Mouse (Mus musculus): Measurements from ENCODE around the gene Slc44a3. TPM values are rescaled to one million over a fixed set of nuclear protein-coding genes. Genes with fewer than 3 reads are reported as not detected.

Slc44a3 gene
- polyA plus RNA-seq, 1 experiment from 2014 or later: 25.2 TPM

GRCm38 (mm10) chr3:121441504-121441903 is 90.7 kb downstream of the Slc44a3 start:
- no peak for TF ChIP-seq CTCF (IDR thresholded peaks at IDR 0.05; ENCODE audit: low read depth)
- Histone ChIP-seq H3K4me2 (replicated peaks; ENCODE audit: low read depth) (no peak overlapping the region), H3K27me3 (replicated peaks; ENCODE audit: control insufficient read depth, insufficient read depth, low read length) (no peaks in the 10 kb centered on the region), H3K4me3 (ENCODE audit: low read depth, low read length) (no peak overlapping the region), H3K27ac (ENCODE audit: low read depth, low read length) (no peak overlapping the region), H3K9ac (ENCODE audit: low read depth, low read length) (no peak overlapping the region), H3K4me1 (replicated peaks; ENCODE audit: control insufficient read depth, insufficient read depth, low read length) (no peaks in the 10 kb centered on the region), H3K36me3 (ENCODE audit: control insufficient read depth, insufficient read depth) (no peaks in the 10 kb centered on the region), H3K9me3 (ENCODE audit: control insufficient read depth) (no peaks in the 10 kb centered on the region)
- ATAC-seq: no peak
- WGBS: 84% methylated on average over 12 of the region's 12 CpGs

GRCm38 (mm10) chr3:121439623-121440161 is 92.5 kb downstream of the Slc44a3 start:
- no peak overlapping the region for H3K9ac ChIP-seq (ENCODE audit: low read depth, low read length)
- no peaks in the 10 kb centered on the region for H3K9me3 ChIP-seq (ENCODE audit: control insufficient read depth)
- H3K36me3 ChIP-seq (ENCODE audit: control insufficient read depth, insufficient read depth): no peaks in the 10 kb centered on the region
- H3K4me3 ChIP-seq (ENCODE audit: low read depth, low read length): no peak overlapping the region
- H3K4me2 ChIP-seq (replicated peaks; ENCODE audit: low read depth): no peak overlapping the region
- H3K4me1 ChIP-seq (replicated peaks; ENCODE audit: control insufficient read depth, insufficient read depth, low read length): no peaks in the 10 kb centered on the region
- no peak overlapping the region for H3K27ac ChIP-seq (ENCODE audit: low read depth, low read length)
- no peak for ATAC-seq
- TF ChIP-seq CTCF (IDR thresholded peaks at IDR 0.05; ENCODE audit: low read depth): no peak
- 56% methylated on average over 11 of the region's 11 CpGs for WGBS
- no peaks in the 10 kb centered on the region for H3K27me3 ChIP-seq (replicated peaks; ENCODE audit: control insufficient read depth, insufficient read depth, low read length)

GRCm38 (mm10) chr3:121437996-121438395 is 94.2 kb downstream of the Slc44a3 start:
- no peak for TF ChIP-seq CTCF (IDR thresholded peaks at IDR 0.05; ENCODE audit: low read depth)
- Histone ChIP-seq H3K4me3 (ENCODE audit: low read depth, low read length) (no peak overlapping the region), H3K27me3 (replicated peaks; ENCODE audit: control insufficient read depth, insufficient read depth, low read length) (no peaks in the 10 kb centered on the region), H3K36me3 (ENCODE audit: control insufficient read depth, insufficient read depth) (no peaks in the 10 kb centered on the region), H3K9ac (ENCODE audit: low read depth, low read length) (no peak overlapping the region), H3K9me3 (ENCODE audit: control insufficient read depth) (no peaks in the 10 kb centered on the region), H3K27ac (ENCODE audit: low read depth, low read length) (0 out of 2 replicates have a peak overlapping the region, but pooled peaks have one; percentile 7), H3K4me1 (replicated peaks; ENCODE audit: control insufficient read depth, insufficient read depth, low read length) (no peaks in the 10 kb centered on the region), H3K4me2 (replicated peaks; ENCODE audit: low read depth) (no peak overlapping the region)
- no peak for ATAC-seq
- 68% methylated on average over 7 of the region's 7 CpGs for WGBS

GRCm38 (mm10) chr3:121437070-121437469 is 95.1 kb downstream of the Slc44a3 start:
- Histone ChIP-seq H3K9me3 (ENCODE audit: control insufficient read depth) (no peaks in the 10 kb centered on the region), H3K4me3 (ENCODE audit: low read depth, low read length) (no peak overlapping the region), H3K9ac (ENCODE audit: low read depth, low read length) (no peak overlapping the region), H3K4me2 (replicated peaks; ENCODE audit: low read depth) (no peak overlapping the region), H3K36me3 (ENCODE audit: control insufficient read depth, insufficient read depth) (no peaks in the 10 kb centered on the region), H3K4me1 (replicated peaks; ENCODE audit: control insufficient read depth, insufficient read depth, low read length) (no peaks in the 10 kb centered on the region), H3K27ac (ENCODE audit: low read depth, low read length) (no peak overlapping the region), H3K27me3 (replicated peaks; ENCODE audit: control insufficient read depth, insufficient read depth, low read length) (no peaks in the 10 kb centered on the region)
- 62% methylated on average over 7 of the region's 7 CpGs for WGBS
- ATAC-seq: no peak
- no peak for TF ChIP-seq CTCF (IDR thresholded peaks at IDR 0.05; ENCODE audit: low read depth)

GRCm38 (mm10) chr3:121435296-121435695 is 96.9 kb downstream of the Slc44a3 start:
- 73% methylated on average over 5 of the region's 5 CpGs for WGBS
- no peak for TF ChIP-seq CTCF (IDR thresholded peaks at IDR 0.05; ENCODE audit: low read depth)
- no peaks in the 10 kb centered on the region for H3K36me3 ChIP-seq (ENCODE audit: control insufficient read depth, insufficient read depth)
- no peak overlapping the region for H3K27ac ChIP-seq (ENCODE audit: low read depth, low read length)
- no peak for ATAC-seq
- no peak overlapping the region for H3K4me3 ChIP-seq (ENCODE audit: low read depth, low read length)
- H3K9me3 ChIP-seq (ENCODE audit: control insufficient read depth): no peaks in the 10 kb centered on the region
- H3K4me2 ChIP-seq (replicated peaks; ENCODE audit: low read depth): no peak overlapping the region
- no peak overlapping the region for H3K9ac ChIP-seq (ENCODE audit: low read depth, low read length)
- no peaks in the 10 kb centered on the region for H3K4me1 ChIP-seq (replicated peaks; ENCODE audit: control insufficient read depth, insufficient read depth, low read length)
- H3K27me3 ChIP-seq (replicated peaks; ENCODE audit: control insufficient read depth, insufficient read depth, low read length): no peaks in the 10 kb centered on the region

- no peaks in the 10 kb centered on the region for H3K27me3 ChIP-seq (replicated peaks; ENCODE audit: control insufficient read depth, insufficient read depth, low read length)
- no peaks in the 10 kb centered on the region for H3K4me1 ChIP-seq (replicated peaks; ENCODE audit: control insufficient read depth, insufficient read depth, low read length)
- H3K27ac ChIP-seq (ENCODE audit: low read depth, low read length): no peak overlapping the region; the same call in 1 of the 2 replicates
- H3K9ac ChIP-seq (ENCODE audit: low read depth, low read length): no peak overlapping the region
- no peaks in the 10 kb centered on the region for H3K36me3 ChIP-seq (ENCODE audit: control insufficient read depth, insufficient read depth)
- 40% methylated on average over 8 of the region's 8 CpGs for WGBS
- H3K4me2 ChIP-seq (replicated peaks; ENCODE audit: low read depth): no peak overlapping the region
- no peak for TF ChIP-seq CTCF (IDR thresholded peaks at IDR 0.05; ENCODE audit: low read depth)
- ATAC-seq: no peak
- H3K4me3 ChIP-seq (ENCODE audit: low read depth, low read length): no peak overlapping the region
- H3K9me3 ChIP-seq (ENCODE audit: control insufficient read depth): no peaks in the 10 kb centered on the region
These were observed 98.2 kb downstream of the Slc44a3 start for GRCm38 (mm10) chr3:121433968-121434533.

Data from intestine, postnatal 0 days (tissue).